Mouse (Mus musculus): ENCODE measurements around the gene Hist2h4.

- TF ChIP-seq CTCF (IDR thresholded peaks at IDR 0.05; ENCODE audit: low read depth, low read length) (no peak), POLR2A (IDR thresholded peaks at IDR 0.05; ENCODE audit: borderline replicate concordance, low read depth, low read length) (no peak)
These were observed 26.2 kb downstream of the Hist2h4 start for GRCm38 (mm10) chr3:96236834-96237334.
